Mouse (Mus musculus): Measurements from ENCODE around the gene Atox1.
A peak's percentile ranks its signal among the peaks of the same experiment; 100 is the strongest.

Atox1 gene

DNA sequence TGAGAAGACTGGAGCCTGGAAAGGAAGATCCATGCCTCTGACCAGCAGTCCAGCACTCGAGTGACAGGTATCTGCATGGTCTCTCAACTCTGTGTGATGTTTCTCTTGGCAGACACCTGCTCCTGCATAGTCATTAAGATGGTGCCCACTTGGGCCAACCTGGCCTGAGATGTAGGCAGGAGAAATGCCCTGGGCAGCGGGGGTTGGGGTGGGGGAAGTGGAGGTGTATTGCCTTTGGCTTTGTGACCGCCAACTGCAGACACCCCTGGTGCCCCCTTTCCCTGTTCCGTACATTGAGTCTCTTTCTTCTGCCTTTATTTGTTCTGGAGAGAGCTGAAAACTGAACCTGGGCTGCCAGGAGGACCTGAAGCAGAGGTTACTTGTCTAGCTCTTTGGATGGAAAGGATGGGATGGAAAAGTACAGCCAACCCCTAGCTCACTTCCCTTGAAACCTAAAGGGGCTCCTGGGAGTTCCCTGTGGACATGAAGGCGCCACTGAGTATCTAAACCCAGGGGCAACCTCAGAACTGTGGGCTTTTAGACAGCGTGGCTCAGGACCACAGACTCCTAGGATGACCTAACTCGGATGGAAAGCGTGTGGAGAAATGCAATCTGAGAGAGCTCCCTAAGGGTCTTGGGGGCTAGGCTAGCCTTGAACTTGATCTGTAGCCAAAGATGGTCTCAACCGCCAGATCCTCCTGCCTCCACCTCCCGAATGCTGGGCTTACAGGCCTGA, 48.2 kb downstream of the Atox1 start:
- DNase-seq: no peak

DNA sequence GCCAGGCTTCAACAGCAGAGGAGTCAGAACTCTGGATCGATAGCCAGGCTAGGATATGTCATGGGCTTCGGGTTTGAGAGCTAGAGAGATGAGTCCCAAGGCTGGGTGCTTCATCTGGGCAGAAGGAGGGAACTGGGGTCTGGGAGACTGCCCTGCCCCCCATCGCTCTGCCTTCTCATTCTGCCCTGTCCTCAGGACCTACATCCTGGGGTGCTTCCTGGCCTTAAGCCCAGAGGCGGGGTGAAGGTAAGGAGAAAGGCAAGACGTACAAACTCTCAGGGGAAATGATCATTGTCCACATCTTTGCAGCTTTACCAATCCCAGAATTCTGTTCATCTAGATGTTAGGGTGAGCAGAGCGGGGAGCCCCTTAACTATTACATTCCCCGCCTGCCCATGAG, 49.0 kb downstream of the Atox1 start:
- no peak for DNase-seq

DNA sequence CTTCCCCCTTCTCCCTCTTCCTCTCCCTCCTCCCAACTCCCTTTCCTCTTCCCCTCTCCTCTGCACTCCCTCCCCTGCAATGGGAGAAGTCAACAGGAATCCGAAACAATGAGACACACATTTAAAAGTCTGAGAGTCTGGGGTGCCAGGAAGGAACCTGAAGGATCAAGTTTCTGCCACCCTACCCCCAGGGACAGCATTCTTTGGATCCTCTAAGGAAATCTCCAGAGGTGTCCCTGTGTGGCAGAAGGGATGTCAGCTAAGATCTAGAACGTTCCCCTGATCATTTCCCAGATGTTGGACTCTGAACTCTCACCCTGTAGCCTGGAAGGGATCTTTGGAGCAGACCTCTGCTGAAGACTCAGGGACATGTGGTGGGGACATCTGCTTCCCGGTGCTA, 50.5 kb downstream of the Atox1 start:
- no peak for DNase-seq

DNA sequence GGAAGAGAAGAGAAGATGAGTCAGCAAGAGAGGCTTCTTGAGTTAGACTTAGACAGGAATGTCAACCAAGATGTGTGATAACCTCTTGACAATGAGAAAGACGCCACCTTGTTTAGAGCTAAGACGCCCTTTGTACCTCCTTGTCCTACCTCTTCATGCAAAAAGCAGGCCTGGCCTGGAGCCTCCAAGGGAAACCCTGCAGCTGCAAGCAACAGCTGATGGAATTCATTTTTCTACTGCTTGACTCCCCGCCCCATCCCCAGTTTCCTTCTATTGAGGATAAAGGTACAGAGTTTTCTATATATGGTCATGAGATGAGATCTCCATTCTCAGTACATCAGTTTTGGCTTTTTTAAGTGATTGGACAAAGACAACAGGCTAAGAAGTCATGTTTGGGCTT, 51.0 kb downstream of the Atox1 start:
- DNase-seq: no peak

DNA sequence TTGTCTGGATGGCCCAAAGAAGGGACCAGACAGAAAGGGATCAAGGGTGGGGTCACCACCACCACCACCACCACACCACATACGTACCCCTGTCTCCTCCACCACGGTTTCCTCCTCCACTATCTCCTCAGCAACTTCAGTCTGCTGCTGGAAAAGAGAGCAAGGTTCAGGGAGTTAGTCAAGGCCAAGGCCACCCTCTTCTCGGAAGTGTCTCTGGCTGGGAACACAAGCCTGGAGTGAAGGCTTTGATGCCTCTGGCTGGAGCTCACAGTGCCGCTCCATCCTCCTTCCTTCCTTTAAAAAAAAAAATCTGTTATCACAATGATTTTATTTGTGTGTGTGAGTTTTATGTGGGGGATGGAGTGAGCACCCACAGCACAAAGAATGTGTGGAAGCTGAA, 53.9 kb downstream of the Atox1 start:
- no peak for DNase-seq

DNA sequence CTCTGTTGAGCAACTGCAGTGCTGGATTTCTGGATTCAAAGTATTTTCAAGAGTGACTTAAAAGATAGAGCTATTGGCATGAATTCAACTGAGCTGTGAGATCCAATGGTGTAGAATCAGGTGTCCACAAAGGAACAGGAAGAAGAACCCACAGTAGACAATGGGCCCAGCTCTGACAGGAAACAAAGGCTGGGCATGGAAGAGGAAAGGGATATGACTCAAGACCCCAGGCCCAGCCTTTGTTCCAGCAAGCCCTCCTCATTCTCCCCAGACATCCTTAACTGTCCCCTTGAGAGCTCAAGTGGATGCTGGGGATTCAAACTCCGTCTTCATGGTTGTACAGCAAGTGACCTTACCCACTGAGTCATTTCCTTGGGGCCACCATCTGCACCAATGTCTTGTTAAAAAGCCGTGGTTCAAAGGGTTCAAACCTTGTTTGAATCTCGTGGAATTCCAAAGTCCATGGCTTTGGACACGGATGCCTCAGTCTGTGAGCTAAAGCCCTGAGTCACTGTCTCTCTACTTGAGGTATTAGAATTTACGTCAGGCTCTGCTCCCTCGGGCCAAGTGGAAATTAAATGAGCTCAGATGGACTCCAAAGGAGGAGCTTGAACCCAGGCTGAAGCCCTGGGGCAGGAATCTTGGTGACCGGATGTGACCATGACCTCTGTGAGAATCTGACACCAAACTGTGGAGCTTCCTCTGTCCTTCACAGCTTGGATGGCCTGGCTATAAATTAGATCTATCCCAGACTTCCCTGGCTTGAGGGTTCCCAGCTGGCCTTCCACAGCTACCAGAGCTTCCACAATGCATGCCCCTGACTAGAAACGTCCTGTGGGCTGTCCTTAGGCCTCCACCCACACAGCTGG, 55.2 kb downstream of the Atox1 start:
- peak; percentile 57 for DNase-seq

DNA sequence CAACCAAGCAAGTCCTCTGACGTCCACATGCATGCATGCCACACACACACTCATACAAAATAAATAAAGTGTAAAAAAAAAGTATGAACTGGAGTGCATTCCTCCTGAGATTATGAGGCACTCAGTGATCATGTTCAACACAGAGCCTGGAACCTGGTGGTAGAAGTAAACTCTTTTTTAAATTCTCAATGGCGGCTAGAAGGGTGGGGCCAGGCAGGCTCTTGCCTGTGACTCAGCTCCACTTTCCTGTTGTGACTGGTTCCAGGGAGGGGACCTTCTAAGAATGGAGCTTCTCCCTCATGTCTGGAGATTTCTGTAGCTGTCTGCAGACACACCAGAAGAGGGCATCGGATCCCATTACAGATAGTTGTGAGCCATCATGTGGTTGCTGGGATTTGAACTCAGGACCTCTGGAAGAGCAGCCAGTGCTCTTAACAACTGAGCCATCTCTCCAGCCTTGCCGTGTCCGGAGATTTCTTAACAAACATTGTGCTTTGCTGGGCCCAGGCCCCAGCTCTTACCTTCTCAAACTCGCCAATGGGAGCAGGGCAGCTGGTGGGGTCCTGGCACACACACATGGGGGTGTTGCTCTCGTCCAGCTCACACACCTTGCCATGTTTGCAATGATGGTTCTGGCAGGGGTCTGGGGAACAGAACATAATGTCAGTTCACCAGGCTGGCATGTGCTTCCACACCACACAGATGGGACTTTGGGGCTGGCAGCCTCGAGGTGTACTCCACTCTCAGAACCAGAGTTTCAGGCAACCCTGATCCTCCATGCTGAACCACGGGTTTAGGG, 56.2 kb downstream of the Atox1 start:
- DNase-seq: no peak

DNA sequence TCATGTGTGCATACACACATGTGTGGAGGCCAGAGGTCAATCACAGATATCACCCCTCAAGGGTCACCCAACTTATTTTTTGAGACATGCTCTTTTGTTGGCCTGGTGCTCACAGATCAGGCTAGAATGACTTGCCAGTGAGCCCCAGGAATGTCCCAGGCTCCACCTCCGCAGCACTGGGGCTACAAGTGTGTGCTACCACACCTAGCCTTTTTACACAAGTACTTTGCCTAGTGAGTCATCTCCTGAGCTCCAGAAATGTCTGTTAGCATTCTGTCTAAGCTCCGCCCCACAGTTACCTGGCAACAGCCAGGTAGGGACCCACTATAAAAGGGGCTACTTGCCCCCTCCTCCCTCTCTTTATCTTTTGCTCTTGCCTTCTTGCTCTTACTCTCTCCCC, 60.2 kb downstream of the Atox1 start:
- no peak for DNase-seq

DNA sequence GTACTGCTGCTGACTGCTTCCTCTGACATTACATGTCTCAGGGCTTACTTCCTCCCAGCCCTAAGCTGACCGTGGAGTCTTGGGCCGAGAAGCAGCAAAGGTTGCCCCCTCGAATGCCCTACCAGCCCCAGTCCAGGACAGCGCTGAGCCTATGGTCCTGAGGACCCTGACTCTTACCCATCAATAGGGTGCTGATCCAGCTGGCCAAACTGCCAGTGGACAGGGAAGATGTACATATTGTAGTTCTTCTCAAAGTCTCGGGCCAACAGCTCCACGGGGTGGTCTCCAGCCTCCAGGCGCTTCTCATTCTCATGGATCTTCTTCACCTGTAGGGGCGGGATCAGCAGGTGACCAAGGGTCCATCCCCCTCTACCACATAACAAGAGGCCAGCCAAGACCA, 62.7 kb downstream of the Atox1 start:
- DNase-seq: no peak

DNA sequence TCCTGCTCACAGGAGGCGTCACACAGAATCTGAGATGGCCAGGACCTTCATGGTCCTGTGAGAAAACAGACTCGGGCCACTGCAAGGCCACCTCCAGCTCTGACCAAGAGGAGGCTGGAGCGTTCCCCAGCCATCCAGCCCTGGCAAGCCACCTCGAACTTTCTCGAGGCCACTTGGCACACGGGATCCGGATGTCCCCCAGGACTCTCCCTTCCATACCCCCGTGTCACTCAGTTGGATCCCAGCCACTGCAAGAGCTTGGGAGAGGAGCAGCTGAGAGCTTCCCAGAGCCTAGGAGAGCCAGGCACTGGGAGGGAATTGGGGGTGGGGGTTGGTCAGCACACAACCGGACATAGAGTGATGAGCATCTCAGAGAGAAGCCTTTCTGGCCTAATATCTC, 63.6 kb downstream of the Atox1 start:
- no peak for DNase-seq

DNA sequence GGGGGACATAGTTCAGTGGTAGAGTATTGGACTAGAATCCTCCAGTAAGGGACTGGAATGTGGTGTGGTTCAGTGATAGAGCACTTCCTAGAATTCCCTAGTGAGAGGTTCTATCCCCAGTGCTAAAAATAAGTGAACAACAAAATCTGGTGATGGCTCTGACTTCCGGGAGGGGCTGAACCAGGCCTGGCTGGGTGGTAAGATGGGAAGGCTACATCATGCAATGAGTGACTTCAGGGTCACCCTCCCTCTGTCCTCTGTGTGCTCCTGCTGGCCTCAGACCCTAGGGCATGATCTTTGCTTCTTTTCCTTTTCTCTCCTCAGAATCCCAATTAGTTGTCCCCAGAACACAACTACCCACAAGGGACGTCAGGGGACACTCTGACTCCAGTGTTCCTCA, 64.0 kb downstream of the Atox1 start:
- DNase-seq: no peak
